Mouse (Mus musculus) intestine, embryonic 16.5 days (tissue): ENCODE data around the gene Ncor2. TPM values are rescaled to one million over a fixed set of nuclear protein-coding genes. Genes with fewer than 3 reads are reported as not detected.

Experiments used
- ATAC-seq: fragments of 200-750 bp; cut with Nextera tagmentation; 2 replicates; pipeline ENCODE4 v1.8.0; 2017; ENCODE audit warnings: moderate TSS enrichment, moderate library complexity
- H3K27ac ChIP-seq: fragments of 300-500 bp; sonication (generic); 2 replicates; pipeline ENCODE4 v1.5.1; 2014; ENCODE audit warnings: mild to moderate bottlenecking, low read length
- H3K27me3 ChIP-seq: fragments of 300-500 bp; sonication (generic); replicated peaks from 2 replicates; pipeline ENCODE4 v1.6.1; 2014; ENCODE audit warnings: low read length, control low read depth, mixed read lengths; ENCODE audit not compliant: control insufficient read depth, insufficient read depth
- H3K36me3 ChIP-seq: fragments of 300-500 bp; sonication (generic); 2 replicates; pipeline ENCODE4 v1.6.1; 2014; ENCODE audit warnings: low read length, control low read depth; ENCODE audit not compliant: control insufficient read depth, insufficient read depth
- H3K4me1 ChIP-seq: fragments of 300-500 bp; sonication (generic); 2 replicates; pipeline ENCODE4 v1.6.1; 2014; ENCODE audit warnings: low read length, control low read depth, mixed read lengths; ENCODE audit not compliant: control insufficient read depth, insufficient read depth
- H3K4me2 ChIP-seq: fragments of 300-500 bp; sonication (generic); 2 replicates; pipeline ENCODE4 v1.6.1; 2014; ENCODE audit warnings: low read depth, low read length, control low read depth
- H3K4me3 ChIP-seq: fragments of 300-500 bp; sonication (generic); 2 replicates; pipeline ENCODE4 v1.5.1; 2014; ENCODE audit warnings: mild to moderate bottlenecking, low read length
- H3K9ac ChIP-seq: fragments of 300-500 bp; sonication (generic); 2 replicates; pipeline ENCODE4 v1.6.1; 2014; ENCODE audit warnings: low read depth, low read length
- H3K9me3 ChIP-seq: fragments of 300-500 bp; sonication (generic); 2 replicates; pipeline ENCODE4 v1.6.1; 2016; ENCODE audit warnings: low read length, control low read depth; ENCODE audit not compliant: control insufficient read depth
- WGBS: fragments of 180-500 bp; shearing (Covaris S2); extraction: QIAGEN DNeasy Blood & Tissue Kit; methylation state at CpG from one replicate; pipeline ENCODE4 v1.1.7; 2014; 5-methylcytosine and 5-hydroxymethylcytosine counted together
- polyA plus RNA-seq: library from polyadenylated mRNA; unstranded; fragments of >200 nt; fragmentation: Nextera tagmentation; extraction: Ambion mirVana; gene quantifications from 2 replicates; pipeline ENCODE4 v1.2.1, GENCODE M21; 2015

The Ncor2 gene
- polyA plus RNA-seq, 1 experiment from 2014 or later: 14.4 TPM

- Histone ChIP-seq H3K27me3 (no peaks in the 10 kb centered on the region), H3K9ac (no peak overlapping the region), H3K27ac (no peak overlapping the region), H3K4me2 (no peak overlapping the region), H3K9me3 (no peaks in the 10 kb centered on the region), H3K4me1 (peaks cover 22% of the 10 kb centered on the region), H3K36me3 (no peaks in the 10 kb centered on the region), H3K4me3 (no peak overlapping the region)
- 42% methylated on average over 3 of the region's 3 CpGs for whole genome bisulfite sequencing
- ATAC-seq: no peak
Observed at GRCm38 (mm10) chr5:125195142-125195541, 16.1 kb upstream of the Ncor2 start.

GRCm38 (mm10) chr5:125193478-125194439 lies 14.7 kb upstream of the Ncor2 start:
- no peaks in the 10 kb centered on the region for H3K36me3 ChIP-seq
- H3K4me3 ChIP-seq: no peak overlapping the region
- WGBS: 48% methylated on average over 25 of the region's 25 CpGs
- peak overlapping the region; percentile 68 for H3K27ac ChIP-seq
- peak overlapping the region; percentile 17 for H3K4me2 ChIP-seq
- no peaks in the 10 kb centered on the region for H3K9me3 ChIP-seq
- H3K9ac ChIP-seq: 0 out of 2 replicates have a peak overlapping the region, but pooled peaks have one; percentile 15
- no peak for ATAC-seq
- H3K4me1 ChIP-seq: peaks cover 26% of the 10 kb centered on the region
- H3K27me3 ChIP-seq: no peaks in the 10 kb centered on the region

- Histone ChIP-seq H3K27me3 (no peaks in the 10 kb centered on the region), H3K9me3 (no peaks in the 10 kb centered on the region), H3K4me3 (no peak overlapping the region), H3K36me3 (no peaks in the 10 kb centered on the region), H3K4me2 (no peak overlapping the region), H3K9ac (no peak overlapping the region), H3K4me1 (peaks cover 28% of the 10 kb centered on the region), H3K27ac (no peak overlapping the region)
- 57% methylated on average over 9 of the region's 9 CpGs for WGBS
- no peak for ATAC-seq
Observed at GRCm38 (mm10) chr5:125191608-125192007, 12.6 kb upstream of the Ncor2 start.

GRCm38 (mm10) chr5:125190105-125190813 lies 11.2 kb upstream of the Ncor2 start:
- Histone ChIP-seq H3K27ac (no peak overlapping the region), H3K27me3 (no peaks in the 10 kb centered on the region), H3K36me3 (no peaks in the 10 kb centered on the region), H3K4me2 (no peak overlapping the region), H3K9ac (no peak overlapping the region), H3K9me3 (no peaks in the 10 kb centered on the region), H3K4me3 (no peak overlapping the region), H3K4me1 (peaks cover 19% of the 10 kb centered on the region)
- WGBS: 81% methylated on average over 7 of the region's 7 CpGs
- no peak for ATAC-seq

GRCm38 (mm10) chr5:125189625-125190024 lies 10.6 kb upstream of the Ncor2 start:
- ATAC-seq: peak; percentile 54
- H3K4me3 ChIP-seq: no peak overlapping the region
- peaks cover 15% of the 10 kb centered on the region; the same call in 1 of the 2 replicates for H3K4me1 ChIP-seq
- 44% methylated on average over 11 of the region's 11 CpGs for WGBS
- H3K4me2 ChIP-seq: no peak overlapping the region
- no peaks in the 10 kb centered on the region for H3K27me3 ChIP-seq
- H3K36me3 ChIP-seq: no peaks in the 10 kb centered on the region
- H3K27ac ChIP-seq: no peak overlapping the region
- H3K9me3 ChIP-seq: no peaks in the 10 kb centered on the region
- H3K9ac ChIP-seq: no peak overlapping the region

GRCm38 (mm10) chr5:125188812-125189598 lies 10.0 kb upstream of the Ncor2 start:
- H3K9me3 ChIP-seq: no peaks in the 10 kb centered on the region
- H3K36me3 ChIP-seq: no peaks in the 10 kb centered on the region
- 0 out of 2 replicates have a peak overlapping the region, but pooled peaks have one; percentile 9 for H3K27ac ChIP-seq
- no peak overlapping the region for H3K4me3 ChIP-seq
- no peak overlapping the region for H3K4me2 ChIP-seq
- no peaks in the 10 kb centered on the region for H3K27me3 ChIP-seq
- H3K9ac ChIP-seq: no peak overlapping the region
- 24% methylated on average over 12 of the region's 12 CpGs for WGBS
- peak; percentile 25; the same call in 1 of the 2 replicates for ATAC-seq
- H3K4me1 ChIP-seq: peaks cover 16% of the 10 kb centered on the region; the same call in 1 of the 2 replicates

DNA sequence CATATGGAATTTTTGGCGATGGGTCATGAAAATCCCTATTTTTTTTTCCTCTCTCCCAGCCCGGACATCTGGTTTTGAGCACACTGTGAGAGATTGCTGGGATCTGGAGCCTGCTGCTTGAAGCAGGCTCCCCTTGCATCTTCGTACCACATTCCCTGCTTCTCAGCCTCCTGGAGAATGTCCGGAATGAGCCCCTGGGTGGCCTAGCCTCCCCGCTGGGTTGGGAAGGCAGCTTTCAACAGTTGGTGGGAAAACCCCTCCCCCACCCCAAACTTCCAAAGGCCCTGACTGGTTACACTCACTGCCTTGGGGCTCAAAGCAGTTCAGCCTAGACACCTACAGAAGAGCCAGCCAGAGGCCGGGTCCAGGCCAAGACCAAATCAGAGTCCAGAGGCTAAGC lies 5.8 kb upstream of the Ncor2 start:
- WGBS: 38% methylated on average over 6 of the region's 6 CpGs
- H3K27ac ChIP-seq: peak overlapping the region; percentile 87
- no peaks in the 10 kb centered on the region for H3K9me3 ChIP-seq
- H3K4me3 ChIP-seq: no peak overlapping the region
- no peaks in the 10 kb centered on the region for H3K27me3 ChIP-seq
- no peak overlapping the region for H3K4me2 ChIP-seq
- H3K9ac ChIP-seq: no peak overlapping the region
- H3K4me1 ChIP-seq: peaks cover 17% of the 10 kb centered on the region
- H3K36me3 ChIP-seq: no peaks in the 10 kb centered on the region
- peak; percentile 63 for ATAC-seq

DNA sequence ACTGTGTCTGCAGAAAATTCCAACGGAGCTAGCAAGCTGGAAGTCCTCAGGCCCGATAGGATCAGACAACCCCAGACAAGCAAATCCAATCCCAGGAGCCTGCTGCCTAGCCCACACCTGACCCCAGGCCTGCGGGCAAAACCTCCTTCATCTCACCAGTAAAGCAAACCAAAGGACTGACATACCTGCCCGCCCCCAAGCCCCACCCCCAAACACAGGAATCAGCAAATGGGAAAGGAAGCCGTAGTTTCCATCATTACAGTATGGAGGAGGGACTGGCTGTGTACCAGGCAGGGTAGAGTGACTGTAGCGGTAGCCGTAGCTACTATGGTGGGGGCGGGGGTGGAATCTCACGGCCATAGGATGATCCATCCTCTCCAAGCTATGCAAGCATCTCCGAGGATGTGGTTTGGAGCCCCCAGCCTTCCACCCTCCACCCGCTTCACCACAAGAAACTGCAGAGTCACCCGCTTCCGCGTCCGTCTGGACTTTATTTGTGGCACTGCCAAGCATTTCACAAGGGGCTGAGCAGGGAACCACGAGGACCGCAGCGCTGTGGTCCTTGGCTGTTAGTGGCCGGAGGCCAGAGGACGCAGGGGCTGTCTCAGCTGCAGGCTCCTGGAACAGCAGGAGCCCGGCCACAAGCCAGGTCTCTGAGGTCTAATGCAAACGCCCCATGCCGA lies 4.4 kb upstream of the Ncor2 start:
- H3K9me3 ChIP-seq: no peaks in the 10 kb centered on the region
- H3K27ac ChIP-seq: peak overlapping the region; percentile 14
- H3K4me2 ChIP-seq: no peak overlapping the region
- no peaks in the 10 kb centered on the region for H3K27me3 ChIP-seq
- 44% methylated on average over 23 of the region's 23 CpGs for WGBS
- no peaks in the 10 kb centered on the region for H3K36me3 ChIP-seq
- no peak overlapping the region for H3K4me3 ChIP-seq
- peaks cover 16% of the 10 kb centered on the region for H3K4me1 ChIP-seq
- ATAC-seq: no peak
- 0 out of 2 replicates have a peak overlapping the region, but pooled peaks have one; percentile 14 for H3K9ac ChIP-seq
